ENCODE assay signal across 10 mouse cellular contexts in genomic region chr8:122347811-122348552, GRCm38 (mm10). TPM values are rescaled to one million over a fixed set of nuclear protein-coding genes. Genes with fewer than 3 reads are reported as not detected.
DNase-seq lines count a peak whose midpoint lies in the region; ATAC-seq and TF ChIP-seq lines count a peak whose summit lies in the region.
"Had no signal": no experiment of that assay in that cellular context is flagged by ENCODE, and none has a peak within 500 bp of the region (broad histone marks: within the 10 kb centered on the region; RNA-seq: fewer than 3 reads in every experiment).

No protein-coding gene starts in this region.

- H3K27me3 ChIP-seq in C2C12 (ENCODE audit: control insufficient read depth, insufficient read depth, insufficient read length) = no peaks in the 10 kb centered on the region
- H3K27me3 ChIP-seq in intestine, postnatal 0 days (replicated peaks; ENCODE audit: control insufficient read depth, insufficient read depth, low read length) = no peaks in the 10 kb centered on the region

- no peak overlapping the region for H3K9ac ChIP-seq in intestine, postnatal 0 days (ENCODE audit: low read depth, low read length)
- H3K9ac ChIP-seq: embryonic facial prominence, embryonic 15.5 days had no signal

- H3K79me2 ChIP-seq in C2C12 (ENCODE audit: control insufficient read depth, insufficient read depth) = no peaks in the 10 kb centered on the region

- H3K36me3 ChIP-seq in C2C12 (ENCODE audit: control insufficient read depth, insufficient read depth) = no peaks in the 10 kb centered on the region
- no peaks in the 10 kb centered on the region for H3K36me3 ChIP-seq in intestine, postnatal 0 days (ENCODE audit: control insufficient read depth, insufficient read depth)
- H3K36me3 ChIP-seq: embryonic facial prominence, embryonic 15.5 days had no signal

- peak; percentile 77 for ATAC-seq in frontal cortex, adult (ENCODE audit: low TSS enrichment)
- no peak for ATAC-seq in inflammation-experienced regulatory T-cells, adult 6 months
- no peak for ATAC-seq in intestine, postnatal 0 days

- no peak for TF ChIP-seq CTCF in C2C12 (IDR thresholded peaks at IDR 0.05; ENCODE audit: control insufficient read depth, insufficient read depth, insufficient read length)
- no peak for TF ChIP-seq CTCF in intestine, postnatal 0 days (IDR thresholded peaks at IDR 0.05; ENCODE audit: low read depth)

- H3K4me1 ChIP-seq in intestine, postnatal 0 days (replicated peaks; ENCODE audit: control insufficient read depth, insufficient read depth, low read length) = peaks cover 4% of the 10 kb centered on the region; the same call in 1 of the 2 replicates

- WGBS in intestine, postnatal 0 days = 50% methylated on average over 5 of the region's 5 CpGs

- DNase-seq in frontal cortex, postnatal 14 days (ENCODE audit: low spot score in 2 of 2) = no peak
- peak; percentile 93 for DNase-seq in cerebellum, adult 9-10 months
- peak; percentile 63 to 73 for DNase-seq in layer of hippocampus, postnatal 36 days
- no peak for DNase-seq in kidney, adult 9 months

- H3K9me3 ChIP-seq in intestine, postnatal 0 days (ENCODE audit: control insufficient read depth) = no peaks in the 10 kb centered on the region
- H3K9me3 ChIP-seq: embryonic facial prominence, embryonic 15.5 days had no signal

- H3K4me3 ChIP-seq in C2C12 (ENCODE audit: insufficient read depth, poor library complexity, severe bottlenecking) = no peak overlapping the region
- no peak overlapping the region for H3K4me3 ChIP-seq in intestine, postnatal 0 days (ENCODE audit: low read depth, low read length)
- H3K4me3 ChIP-seq: embryonic facial prominence, embryonic 15.5 days had no signal

- H3K27ac ChIP-seq in intestine, postnatal 0 days (ENCODE audit: low read depth, low read length) = no peak overlapping the region
- H3K27ac ChIP-seq: embryonic facial prominence, embryonic 15.5 days had no signal

- no peaks in the 10 kb centered on the region for H3K79me3 ChIP-seq in C2C12 (ENCODE audit: low read depth)

- no peak overlapping the region for H3ac ChIP-seq in C2C12 (ENCODE audit: control insufficient read depth, insufficient read length, low read depth)

- no peak overlapping the region for H3K4me2 ChIP-seq in intestine, postnatal 0 days (replicated peaks; ENCODE audit: low read depth)
- H3K4me2 ChIP-seq: embryonic facial prominence, embryonic 15.5 days had no signal

TF ChIP-seq in C2C12, 6 proteins besides CTCF, POLR2A, EP300 and RAD21:
- TF ChIP-seq USF1 (IDR thresholded peaks at IDR 0.05; ENCODE audit: low read depth) (peak; percentile 91), MYOG (IDR thresholded peaks at IDR 0.05; ENCODE audit: control insufficient read depth, extremely low read depth, insufficient read length) (no peak)

RNA-seq across cellular contexts. Expression of gene Trhr2, which starts 12.6 kb away (rescaled TPM):
- polyA plus RNA-seq in C2C12 (2012; fragmentation: generic; extraction: Trizol) = 0.07 TPM
- under 1 TPM; 0.52 to 0.56 TPM for total RNA-seq in layer of hippocampus, postnatal 36 days (2021)
- polyA plus RNA-seq in inflammation-experienced regulatory T-cells, adult 6 months (2017; shearing (Covaris generic)) = not detected
- polyA plus RNA-seq in intestine, postnatal 0 days (2015; fragmentation: Nextera tagmentation; extraction: Ambion mirVana) = not detected in 2 replicates
- polyA plus RNA-seq: spleen, adult 2 months had no signal

RNA-seq across cellular contexts. Expression of gene Zc3h18, which starts 28.4 kb away (rescaled TPM):
- 43.5 TPM for polyA plus RNA-seq in C2C12 (2012; fragmentation: generic; extraction: Trizol)
- total RNA-seq in layer of hippocampus, postnatal 36 days (2021) = 10 to 100 TPM; 38.9 to 39.1 TPM
- polyA plus RNA-seq in inflammation-experienced regulatory T-cells, adult 6 months (2017; shearing (Covaris generic)) = 10 to 100 TPM; 12.0 to 16.0 (median 13.0) TPM
- polyA plus RNA-seq in intestine, postnatal 0 days (2015; fragmentation: Nextera tagmentation; extraction: Ambion mirVana) = 24.0 and 26.1 TPM in 2 replicates

Comparison
In these comparisons a context has a peak if more than half of its experiments do, and no peak if none do; other contexts are left out.
1. DNase-seq: peak in cerebellum, adult 9-10 months (single experiment) and layer of hippocampus, postnatal 36 days (2 of 2); none in frontal cortex, postnatal 14 days (0 of 2) and kidney, adult 9 months (single experiment).